Mouse (Mus musculus): ENCODE data around the gene Lrrc49. TPM values are rescaled to one million over a fixed set of nuclear protein-coding genes. Genes with fewer than 3 reads are reported as not detected.

Gene Lrrc49
- polyA plus RNA-seq (2012; fragmentation: generic; extraction: Trizol), result 10 to 100 TPM in 1 of 2 experiments, under 1 TPM in 1; 0.69 to 11.6 TPM

GRCm38 (mm10) chr9:60687891-60688324 is at the start of gene Lrrc49:
Gene Lrrc49, minus strand, starts transcription at chr9:60688158.

GRCm38 (mm10) chr9:60712771-60713541 is 25.0 kb upstream of the Lrrc49 start, which contains the start of gene Larp6:
Gene Larp6, plus strand, starts transcription at chr9:60712989.

DNA sequence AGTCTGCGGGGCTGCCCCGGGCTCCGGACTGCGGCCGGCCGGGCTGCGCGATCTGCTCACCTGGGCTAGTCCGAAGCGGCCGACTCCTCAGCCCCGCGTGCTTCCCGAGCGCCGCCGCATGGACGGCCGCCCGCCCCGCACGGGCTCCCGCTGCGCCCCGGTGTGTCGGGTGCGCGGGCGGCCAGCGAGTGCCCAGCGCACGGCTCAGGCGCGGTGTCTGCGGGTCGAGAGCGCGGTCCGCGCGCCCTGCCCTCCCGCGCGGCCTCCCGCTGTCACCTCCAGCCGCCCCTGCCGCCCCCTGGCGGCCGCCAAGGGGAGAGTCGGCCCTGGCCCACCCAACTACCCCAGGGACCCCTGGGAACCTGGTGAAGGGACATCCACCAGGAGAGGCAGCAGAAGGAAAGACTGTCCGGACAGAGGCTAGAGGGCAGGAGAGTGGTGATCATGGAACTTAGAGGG is 166.1 kb downstream of the Lrrc49 start, which contains the start of gene Thsd4:
Thsd4 (minus strand) TSS at position 241 of the 459 bp plus-strand sequence.

Other genes with a start within 250 kb of the Lrrc49 start
- gene Thsd4, start 166.1 kb downstream of the Lrrc49 start, polyA plus RNA-seq (2012; fragmentation: generic; extraction: Trizol), result under 1 TPM in 1 of 2 experiments, not detected in 1; 0.06 TPM
- under 1 TPM in 1 of 2 experiments, not detected in 1; 0.01 TPM for gene Larp6, start 24.8 kb upstream of the Lrrc49 start, polyA plus RNA-seq (2012; fragmentation: generic; extraction: Trizol)
- gene Uaca, start 106.4 kb upstream of the Lrrc49 start, polyA plus RNA-seq (2012; fragmentation: generic; extraction: Trizol), result 10 to 100 TPM in 1 of 2 experiments, 1 to 10 TPM in 1; 2.9 to 19.4 TPM

Measured in C3H10T1/2 (cell line).